Mouse (Mus musculus) embryonic fibroblast, embryonic 13.5 days (primary cell): ENCODE results near the gene Pdcl3.

Experiments used
- CTCF ChIP-seq: IDR thresholded peaks from 2 replicates; pipeline ENCODE4 v1.5.1; 2011; ENCODE audit warnings: mild to moderate bottlenecking, control low read depth, low read length, moderate library complexity, borderline replicate concordance; ENCODE audit not compliant: insufficient read depth
- POLR2A ChIP-seq: IDR thresholded peaks from 2 replicates; pipeline ENCODE4 v1.6.1; 2011; ENCODE audit warnings: low read depth, mild to moderate bottlenecking, control low read depth, low read length, moderate library complexity

DNA sequence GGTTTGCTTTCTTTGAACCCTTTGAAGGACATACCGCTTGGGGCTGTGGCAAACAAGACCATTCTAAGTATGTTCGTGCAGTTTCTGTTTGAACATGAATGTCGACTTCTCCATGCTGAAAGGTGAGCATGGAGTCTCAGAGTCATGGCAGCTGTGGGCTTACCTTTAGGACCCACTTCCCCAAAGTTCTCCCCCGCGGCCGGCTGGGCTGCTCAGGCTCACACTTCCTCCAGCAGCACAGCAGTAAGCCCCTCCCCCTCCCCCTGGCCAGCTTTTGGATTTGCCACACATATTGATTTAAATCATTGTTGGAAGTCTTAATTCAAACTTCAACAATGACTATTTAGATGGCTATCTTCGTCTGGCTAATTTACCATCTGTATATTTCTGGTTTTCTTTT is 44.7 kb downstream of the Pdcl3 start:
- TF ChIP-seq CTCF = no peak
- TF ChIP-seq POLR2A = no peak
